Mouse (Mus musculus): ENCODE measurements around the gene Vmac. TPM values are rescaled to one million over a fixed set of nuclear protein-coding genes. Genes with fewer than 3 reads are reported as not detected.

Vmac gene
- polyA plus RNA-seq, 1 experiment from 2014 or later, result 31.3 TPM

- Histone ChIP-seq H3K27me3 (ENCODE audit: control insufficient read depth, insufficient read depth, low read length) (peaks cover 26% of the 10 kb centered on the region), H3K4me2 (replicated peaks; ENCODE audit: low read depth, low read length) (peak overlapping the region; percentile 34; the same call in 1 of the 2 replicates), H3K4me3 (ENCODE audit: low read depth, low read length) (peak overlapping the region; percentile 16), H3K9me3 (ENCODE audit: control insufficient read depth, low read depth, low read length) (no peaks in the 10 kb centered on the region), H3K27ac (ENCODE audit: low read length) (no peak overlapping the region), H3K36me3 (ENCODE audit: control insufficient read depth, insufficient read depth, low read length) (no peaks in the 10 kb centered on the region), H3K9ac (replicated peaks; ENCODE audit: low read depth, low read length) (no peak overlapping the region; the same call in 1 of the 2 replicates), H3K4me1 (ENCODE audit: control insufficient read depth, insufficient read depth, low read length) (0 out of 2 replicates have a peak, but pooled peaks cover 5% of the 10 kb centered on the region)
- 24% methylated on average over 71 of the region's 71 CpGs for WGBS
- peak; percentile 60; the same call in 1 of the 2 replicates for ATAC-seq (ENCODE audit: insufficient number of reproducible peaks, insufficient read depth, low FRiP score, low read depth)
Measured at GRCm38 (mm10) chr17:56751404-56752072, 33.7 kb upstream of the Vmac start.

GRCm38 (mm10) chr17:56744173-56744572, 26.4 kb upstream of the Vmac start:
- H3K27me3 ChIP-seq (ENCODE audit: control insufficient read depth, insufficient read depth, low read length), result no peaks in the 10 kb centered on the region
- H3K4me3 ChIP-seq (ENCODE audit: low read depth, low read length), result no peak overlapping the region
- no peak for ATAC-seq (ENCODE audit: insufficient number of reproducible peaks, insufficient read depth, low FRiP score, low read depth)
- H3K9ac ChIP-seq (replicated peaks; ENCODE audit: low read depth, low read length), result no peak overlapping the region
- 37% methylated on average over 5 of the region's 5 CpGs for WGBS
- H3K27ac ChIP-seq (ENCODE audit: low read length), result no peak overlapping the region
- peaks cover 2% of the 10 kb centered on the region; the same call in 1 of the 2 replicates for H3K4me1 ChIP-seq (ENCODE audit: control insufficient read depth, insufficient read depth, low read length)
- no peaks in the 10 kb centered on the region for H3K36me3 ChIP-seq (ENCODE audit: control insufficient read depth, insufficient read depth, low read length)
- H3K9me3 ChIP-seq (ENCODE audit: control insufficient read depth, low read depth, low read length), result no peaks in the 10 kb centered on the region
- no peak overlapping the region for H3K4me2 ChIP-seq (replicated peaks; ENCODE audit: low read depth, low read length)

- no peaks in the 10 kb centered on the region for H3K9me3 ChIP-seq (ENCODE audit: control insufficient read depth, low read depth, low read length)
- ATAC-seq (ENCODE audit: insufficient number of reproducible peaks, insufficient read depth, low FRiP score, low read depth), result no peak
- no peaks in the 10 kb centered on the region for H3K27me3 ChIP-seq (ENCODE audit: control insufficient read depth, insufficient read depth, low read length)
- H3K9ac ChIP-seq (replicated peaks; ENCODE audit: low read depth, low read length), result no peak overlapping the region
- no peak overlapping the region for H3K27ac ChIP-seq (ENCODE audit: low read length)
- no peak overlapping the region for H3K4me2 ChIP-seq (replicated peaks; ENCODE audit: low read depth, low read length)
- 76% methylated on average over 17 of the region's 17 CpGs for WGBS
- H3K36me3 ChIP-seq (ENCODE audit: control insufficient read depth, insufficient read depth, low read length), result no peaks in the 10 kb centered on the region
- H3K4me1 ChIP-seq (ENCODE audit: control insufficient read depth, insufficient read depth, low read length), result peaks cover 2% of the 10 kb centered on the region; the same call in 1 of the 2 replicates
- no peak overlapping the region for H3K4me3 ChIP-seq (ENCODE audit: low read depth, low read length)
Measured at GRCm38 (mm10) chr17:56740788-56741160, 23.0 kb upstream of the Vmac start.

- no peak for ATAC-seq (ENCODE audit: insufficient number of reproducible peaks, insufficient read depth, low FRiP score, low read depth)
- Histone ChIP-seq H3K27ac (ENCODE audit: low read length) (no peak overlapping the region), H3K4me2 (replicated peaks; ENCODE audit: low read depth, low read length) (no peak overlapping the region), H3K9ac (replicated peaks; ENCODE audit: low read depth, low read length) (no peak overlapping the region), H3K4me1 (ENCODE audit: control insufficient read depth, insufficient read depth, low read length) (peaks cover 2% of the 10 kb centered on the region; the same call in 1 of the 2 replicates), H3K4me3 (ENCODE audit: low read depth, low read length) (no peak overlapping the region), H3K27me3 (ENCODE audit: control insufficient read depth, insufficient read depth, low read length) (no peaks in the 10 kb centered on the region), H3K9me3 (ENCODE audit: control insufficient read depth, low read depth, low read length) (no peaks in the 10 kb centered on the region), H3K36me3 (ENCODE audit: control insufficient read depth, insufficient read depth, low read length) (no peaks in the 10 kb centered on the region)
- WGBS, result 78% methylated on average over 17 of the region's 17 CpGs
Measured at GRCm38 (mm10) chr17:56740118-56740787, 22.4 kb upstream of the Vmac start.

DNA sequence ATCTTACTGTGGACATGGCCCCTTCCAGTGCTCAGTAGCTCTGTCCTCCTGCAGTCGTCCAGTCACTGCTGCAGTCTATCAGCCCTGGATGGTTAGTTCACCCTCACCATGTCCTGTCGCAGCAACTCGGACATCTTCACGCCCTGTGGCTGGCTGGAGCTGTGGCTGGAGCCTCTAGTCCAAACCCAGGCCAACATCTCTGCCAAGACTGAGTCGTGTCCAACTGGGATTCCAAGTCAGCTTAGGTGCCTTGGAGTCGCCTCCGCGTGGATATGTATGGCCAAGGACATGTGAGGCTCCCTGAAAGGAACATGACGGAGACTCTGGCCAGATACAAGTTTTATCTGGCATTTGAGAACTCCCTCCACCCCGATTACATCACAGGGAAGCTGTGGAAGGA, 20.4 kb upstream of the Vmac start:
- Histone ChIP-seq H3K4me2 (replicated peaks; ENCODE audit: low read depth, low read length) (no peak overlapping the region), H3K27ac (ENCODE audit: low read length) (no peak overlapping the region), H3K9ac (replicated peaks; ENCODE audit: low read depth, low read length) (no peak overlapping the region), H3K27me3 (ENCODE audit: control insufficient read depth, insufficient read depth, low read length) (no peaks in the 10 kb centered on the region), H3K36me3 (ENCODE audit: control insufficient read depth, insufficient read depth, low read length) (no peaks in the 10 kb centered on the region), H3K4me1 (ENCODE audit: control insufficient read depth, insufficient read depth, low read length) (peaks cover 2% of the 10 kb centered on the region; the same call in 1 of the 2 replicates), H3K4me3 (ENCODE audit: low read depth, low read length) (no peak overlapping the region), H3K9me3 (ENCODE audit: control insufficient read depth, low read depth, low read length) (no peaks in the 10 kb centered on the region)
- WGBS, result 82% methylated on average over 10 of the region's 10 CpGs
- ATAC-seq (ENCODE audit: insufficient number of reproducible peaks, insufficient read depth, low FRiP score, low read depth), result no peak

DNA sequence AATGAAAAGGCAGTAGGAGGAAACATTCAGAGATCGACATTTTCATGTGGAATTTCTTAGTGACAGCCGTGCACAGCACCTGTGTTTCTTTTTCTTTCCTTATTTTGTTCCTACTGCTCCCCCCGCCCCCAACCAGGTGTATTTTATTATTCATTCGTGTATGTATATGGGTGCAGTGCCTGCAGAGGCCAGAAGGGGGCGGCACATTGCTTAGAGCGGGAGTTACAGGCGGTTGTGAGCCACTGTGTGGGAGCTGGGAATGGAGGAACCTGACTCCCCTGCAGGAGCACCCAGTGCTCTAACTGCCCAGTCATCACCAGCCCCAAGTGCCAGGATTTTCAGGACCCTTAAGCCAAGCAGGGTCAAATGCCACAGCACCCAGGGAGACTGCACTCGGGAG, 18.7 kb upstream of the Vmac start:
- Histone ChIP-seq H3K4me1 (ENCODE audit: control insufficient read depth, insufficient read depth, low read length) (no peaks in the 10 kb centered on the region), H3K9me3 (ENCODE audit: control insufficient read depth, low read depth, low read length) (no peaks in the 10 kb centered on the region), H3K4me3 (ENCODE audit: low read depth, low read length) (no peak overlapping the region), H3K27me3 (ENCODE audit: control insufficient read depth, insufficient read depth, low read length) (no peaks in the 10 kb centered on the region), H3K4me2 (replicated peaks; ENCODE audit: low read depth, low read length) (no peak overlapping the region), H3K36me3 (ENCODE audit: control insufficient read depth, insufficient read depth, low read length) (no peaks in the 10 kb centered on the region), H3K9ac (replicated peaks; ENCODE audit: low read depth, low read length) (no peak overlapping the region), H3K27ac (ENCODE audit: low read length) (no peak overlapping the region)
- ATAC-seq (ENCODE audit: insufficient number of reproducible peaks, insufficient read depth, low FRiP score, low read depth), result no peak
- 40% methylated on average over 8 of the region's 8 CpGs for WGBS

- Histone ChIP-seq H3K36me3 (ENCODE audit: control insufficient read depth, insufficient read depth, low read length) (no peaks in the 10 kb centered on the region), H3K9me3 (ENCODE audit: control insufficient read depth, low read depth, low read length) (peaks cover 3% of the 10 kb centered on the region; the same call in 1 of the 2 replicates), H3K9ac (replicated peaks; ENCODE audit: low read depth, low read length) (no peak overlapping the region), H3K27ac (ENCODE audit: low read length) (no peak overlapping the region), H3K4me2 (replicated peaks; ENCODE audit: low read depth, low read length) (no peak overlapping the region), H3K27me3 (ENCODE audit: control insufficient read depth, insufficient read depth, low read length) (no peaks in the 10 kb centered on the region), H3K4me3 (ENCODE audit: low read depth, low read length) (no peak overlapping the region), H3K4me1 (ENCODE audit: control insufficient read depth, insufficient read depth, low read length) (peaks cover 22% of the 10 kb centered on the region; the same call in 1 of the 2 replicates)
- 70% methylated on average over 2 of the region's 2 CpGs for WGBS
- ATAC-seq (ENCODE audit: insufficient number of reproducible peaks, insufficient read depth, low FRiP score, low read depth), result no peak
Measured at GRCm38 (mm10) chr17:56729656-56730055, 11.8 kb upstream of the Vmac start.

- Histone ChIP-seq H3K27ac (ENCODE audit: low read length) (no peak overlapping the region), H3K36me3 (ENCODE audit: control insufficient read depth, insufficient read depth, low read length) (no peaks in the 10 kb centered on the region), H3K4me1 (ENCODE audit: control insufficient read depth, insufficient read depth, low read length) (peaks cover 22% of the 10 kb centered on the region; the same call in 1 of the 2 replicates), H3K9me3 (ENCODE audit: control insufficient read depth, low read depth, low read length) (peaks cover 3% of the 10 kb centered on the region; the same call in 1 of the 2 replicates), H3K4me3 (ENCODE audit: low read depth, low read length) (no peak overlapping the region), H3K4me2 (replicated peaks; ENCODE audit: low read depth, low read length) (no peak overlapping the region), H3K9ac (replicated peaks; ENCODE audit: low read depth, low read length) (no peak overlapping the region), H3K27me3 (ENCODE audit: control insufficient read depth, insufficient read depth, low read length) (no peaks in the 10 kb centered on the region)
- no peak for ATAC-seq (ENCODE audit: insufficient number of reproducible peaks, insufficient read depth, low FRiP score, low read depth)
- WGBS, result 46% methylated on average over 6 of the region's 6 CpGs
Measured at GRCm38 (mm10) chr17:56729151-56729550, 11.3 kb upstream of the Vmac start.

All from stomach, embryonic 14.5 days (tissue).